Mouse (Mus musculus): Measurements from ENCODE around the gene Lrcol1.

Gene Lrcol1

GRCm38 (mm10) chr5:110386371-110387330, 42.1 kb downstream of the Lrcol1 start:
- peak; percentile 43 to 57 for DNase-seq (ENCODE audit: low spot score in 2 of 2)

- DNase-seq (ENCODE audit: low spot score in 2 of 2), result no peak
These were observed 42.8 kb downstream of the Lrcol1 start for GRCm38 (mm10) chr5:110387332-110387731.

GRCm38 (mm10) chr5:110390631-110391030, 46.1 kb downstream of the Lrcol1 start:
- DNase-seq (ENCODE audit: low spot score in 2 of 2), result no peak

- no peak for DNase-seq (ENCODE audit: low spot score in 2 of 2)
These were observed 48.2 kb downstream of the Lrcol1 start for GRCm38 (mm10) chr5:110392727-110393126.

GRCm38 (mm10) chr5:110395006-110395661, 50.6 kb downstream of the Lrcol1 start:
- DNase-seq (ENCODE audit: low spot score in 2 of 2), result no peak

GRCm38 (mm10) chr5:110401101-110401500, 56.6 kb downstream of the Lrcol1 start:
- no peak for DNase-seq (ENCODE audit: low spot score in 2 of 2)

- DNase-seq (ENCODE audit: low spot score in 2 of 2), result no peak
These were observed 58.0 kb downstream of the Lrcol1 start for GRCm38 (mm10) chr5:110402557-110402956.

GRCm38 (mm10) chr5:110403931-110404330, 59.4 kb downstream of the Lrcol1 start:
- DNase-seq (ENCODE audit: low spot score in 2 of 2), result no peak

Data from frontal cortex, postnatal 36 days (tissue).